Comparison of ENCODE assay signal across 9 mouse cellular contexts in genomic region chr19:32358699-32359517, GRCm38 (mm10). TPM values are rescaled to one million over a fixed set of nuclear protein-coding genes. Genes with fewer than 3 reads are reported as not detected.
DNase-seq lines count a peak whose midpoint lies in the region; ATAC-seq and TF ChIP-seq lines count a peak whose summit lies in the region.
"Had no signal": no experiment of that assay in that cellular context is flagged by ENCODE, and none has a peak within 500 bp of the region (broad histone marks: within the 10 kb centered on the region; RNA-seq: fewer than 3 reads in every experiment).

No protein-coding gene starts in this region.

- H3K27ac ChIP-seq in limb, embryonic 11.5 days (replicated peaks; ENCODE audit: low read depth, low read length): no peak overlapping the region
- H3K27ac ChIP-seq in limb, embryonic 10.5 days: no peak overlapping the region
- H3K27ac ChIP-seq in forebrain, embryonic 14.5 days (ENCODE audit: low read depth, low read length): no peak overlapping the region
- H3K27ac ChIP-seq in intestine, postnatal 0 days (ENCODE audit: low read depth, low read length): peak overlapping the region; percentile 81; the same call in 1 of the 2 replicates
- no peak overlapping the region for H3K27ac ChIP-seq in neural tube, embryonic 14.5 days (ENCODE audit: low read depth, low read length)

- no peaks in the 10 kb centered on the region for H3K9me3 ChIP-seq in limb, embryonic 11.5 days (ENCODE audit: control insufficient read depth, low read length)
- no peaks in the 10 kb centered on the region for H3K9me3 ChIP-seq in limb, embryonic 10.5 days (replicated peaks)
- no peaks in the 10 kb centered on the region for H3K9me3 ChIP-seq in forebrain, embryonic 14.5 days (replicated peaks; ENCODE audit: control insufficient read depth, low read length)
- no peaks in the 10 kb centered on the region for H3K9me3 ChIP-seq in intestine, postnatal 0 days (ENCODE audit: control insufficient read depth)
- H3K9me3 ChIP-seq in neural tube, embryonic 14.5 days (ENCODE audit: control insufficient read depth, low read length): no peaks in the 10 kb centered on the region

- H3K27me3 ChIP-seq in limb, embryonic 11.5 days (ENCODE audit: control insufficient read depth, insufficient read depth, low read length): no peaks in the 10 kb centered on the region
- no peaks in the 10 kb centered on the region for H3K27me3 ChIP-seq in limb, embryonic 10.5 days (ENCODE audit: low read depth, poor library complexity, severe bottlenecking)
- no peaks in the 10 kb centered on the region for H3K27me3 ChIP-seq in forebrain, embryonic 14.5 days (replicated peaks; ENCODE audit: control insufficient read depth, insufficient read depth, low read length)
- no peaks in the 10 kb centered on the region for H3K27me3 ChIP-seq in intestine, postnatal 0 days (replicated peaks; ENCODE audit: control insufficient read depth, insufficient read depth, low read length)
- H3K27me3 ChIP-seq in neural tube, embryonic 14.5 days (ENCODE audit: control insufficient read depth, insufficient read depth, low read length): no peaks in the 10 kb centered on the region

- no peak overlapping the region for H3K4me3 ChIP-seq in limb, embryonic 11.5 days (ENCODE audit: low read depth, low read length)
- H3K4me3 ChIP-seq in limb, embryonic 10.5 days: no peak overlapping the region
- H3K4me3 ChIP-seq in forebrain, embryonic 14.5 days (ENCODE audit: low read depth, low read length): no peak overlapping the region
- no peak overlapping the region for H3K4me3 ChIP-seq in intestine, postnatal 0 days (ENCODE audit: low read depth, low read length)
- no peak overlapping the region for H3K4me3 ChIP-seq in neural tube, embryonic 14.5 days (ENCODE audit: low read depth, low read length)

- ATAC-seq in limb, embryonic 11.5 days (ENCODE audit: insufficient number of reproducible peaks, low FRiP score, low TSS enrichment, low read depth): no peak
- peak; percentile 66; the same call in 1 of the 2 replicates for ATAC-seq in forebrain, embryonic 14.5 days
- peak; percentile 91 for ATAC-seq in intestine, postnatal 0 days
- peak; percentile 39; the same call in 1 of the 2 replicates for ATAC-seq in neural tube, embryonic 14.5 days (ENCODE audit: low read depth)

- no peaks in the 10 kb centered on the region for H3K36me3 ChIP-seq in limb, embryonic 11.5 days (ENCODE audit: control insufficient read depth, insufficient read depth, low read length)
- no peaks in the 10 kb centered on the region for H3K36me3 ChIP-seq in limb, embryonic 10.5 days
- H3K36me3 ChIP-seq in forebrain, embryonic 14.5 days (ENCODE audit: control insufficient read depth, insufficient read depth, low read length): no peaks in the 10 kb centered on the region
- peaks cover 3% of the 10 kb centered on the region; the same call in 1 of the 2 replicates for H3K36me3 ChIP-seq in intestine, postnatal 0 days (ENCODE audit: control insufficient read depth, insufficient read depth)
- H3K36me3 ChIP-seq in neural tube, embryonic 14.5 days (ENCODE audit: control insufficient read depth, insufficient read depth, low read length): no peaks in the 10 kb centered on the region

- no peak for TF ChIP-seq CTCF in intestine, postnatal 0 days (IDR thresholded peaks at IDR 0.05; ENCODE audit: low read depth)

- H3K9ac ChIP-seq in limb, embryonic 11.5 days (ENCODE audit: low read length): no peak overlapping the region
- H3K9ac ChIP-seq in forebrain, embryonic 14.5 days (ENCODE audit: low read length): no peak overlapping the region
- H3K9ac ChIP-seq in intestine, postnatal 0 days (ENCODE audit: low read depth, low read length): no peak overlapping the region
- no peak overlapping the region for H3K9ac ChIP-seq in neural tube, embryonic 14.5 days (replicated peaks; ENCODE audit: low read depth, low read length)

- no peak overlapping the region for H3K4me2 ChIP-seq in limb, embryonic 11.5 days (ENCODE audit: low read depth, severe bottlenecking)
- no peak overlapping the region for H3K4me2 ChIP-seq in forebrain, embryonic 14.5 days (ENCODE audit: low read length)
- H3K4me2 ChIP-seq in intestine, postnatal 0 days (replicated peaks; ENCODE audit: low read depth): peak overlapping the region; percentile 39
- no peak overlapping the region for H3K4me2 ChIP-seq in neural tube, embryonic 14.5 days (ENCODE audit: low read depth, low read length)

- H3K4me1 ChIP-seq in limb, embryonic 11.5 days (ENCODE audit: control insufficient read depth, insufficient read depth, low read length): no peaks in the 10 kb centered on the region
- H3K4me1 ChIP-seq in limb, embryonic 10.5 days: peaks cover 10% of the 10 kb centered on the region; the same call in 1 of the 2 replicates
- H3K4me1 ChIP-seq in forebrain, embryonic 14.5 days (ENCODE audit: control insufficient read depth, insufficient read depth, low read length): no peaks in the 10 kb centered on the region
- H3K4me1 ChIP-seq in intestine, postnatal 0 days (replicated peaks; ENCODE audit: control insufficient read depth, insufficient read depth, low read length): peaks cover 8% of the 10 kb centered on the region
- H3K4me1 ChIP-seq in neural tube, embryonic 14.5 days (ENCODE audit: control insufficient read depth, insufficient read depth, low read length): 0 out of 2 replicates have a peak, but pooled peaks cover 5% of the 10 kb centered on the region

- 85% methylated on average over 12 of the region's 12 CpGs for WGBS in limb, embryonic 11.5 days
- WGBS in limb, embryonic 10.5 days: 86% methylated on average over 12 of the region's 12 CpGs
- WGBS in forebrain, embryonic 14.5 days: 60% methylated on average over 12 of the region's 12 CpGs
- WGBS in intestine, postnatal 0 days: 42% methylated on average over 12 of the region's 12 CpGs
- 51% methylated on average over 12 of the region's 12 CpGs for WGBS in neural tube, embryonic 14.5 days

- peak; percentile 14 for DNase-seq in limb, embryonic 11.5 days (ENCODE audit: low spot score)
- DNase-seq in limb, embryonic 10.5 days (ENCODE audit: low spot score): no peak
- peak; percentile 60 for DNase-seq in forebrain, embryonic 14.5 days (ENCODE audit: low spot score)
- DNase-seq in B cell, adult 2 months: no peak
- no peak for DNase-seq in thymus, postnatal 36 days
- DNase-seq: cerebellum, postnatal 14 days; gastrocnemius, postnatal 25 days had no signal

RNA-seq across cellular contexts. Expression of gene Sgms1, which starts 30.6 kb away (rescaled TPM):
- 13.5 and 14.9 TPM in 2 replicates for polyA plus RNA-seq in limb, embryonic 11.5 days (2014; fragmentation: Nextera tagmentation; extraction: Ambion mirVana)
- polyA plus RNA-seq in limb, embryonic 10.5 days (2016; fragmentation: Nextera tagmentation; extraction: Ambion mirVana): 14.3 and 15.7 TPM in 2 replicates
- polyA plus RNA-seq in forebrain, embryonic 14.5 days (2014; fragmentation: Nextera tagmentation; extraction: Ambion mirVana): 5.9 and 10.1 TPM in 2 replicates
- polyA plus RNA-seq in intestine, postnatal 0 days (2015; fragmentation: Nextera tagmentation; extraction: Ambion mirVana): 18.6 and 23.6 TPM in 2 replicates
- 19.2 and 24.9 TPM in 2 replicates for polyA plus RNA-seq in neural tube, embryonic 14.5 days (2014; fragmentation: Nextera tagmentation; extraction: Ambion mirVana)

Comparison
In these comparisons a context has a peak if more than half of its experiments do, and no peak if none do; other contexts are left out.
1. DNase-seq: peak in limb, embryonic 11.5 days (single experiment) and forebrain, embryonic 14.5 days (single experiment); none in limb, embryonic 10.5 days (single experiment), B cell, adult 2 months (0 of 2) and thymus, postnatal 36 days (0 of 2).